Mouse (Mus musculus) skeletal muscle tissue, adult 2 months (tissue): ENCODE data around the gene Setd5.
A peak's percentile ranks its signal among the peaks of the same experiment; 100 is the strongest.

ENCODE experiments used
- DNase-seq: peaks from one replicate; pipeline ENCODE4 v3.0.0-alpha.2; 2012; ENCODE audit warnings: low read depth, low spot score

Gene Setd5

GRCm38 (mm10) chr6:113054552-113055107, 22.5 kb upstream of the Setd5 start:
- DNase-seq: no peak

- no peak for DNase-seq
These were observed 16.1 kb upstream of the Setd5 start for GRCm38 (mm10) chr6:113060892-113061563.

- no peak for DNase-seq
These were observed 14.9 kb upstream of the Setd5 start for GRCm38 (mm10) chr6:113062253-113062652.

DNA sequence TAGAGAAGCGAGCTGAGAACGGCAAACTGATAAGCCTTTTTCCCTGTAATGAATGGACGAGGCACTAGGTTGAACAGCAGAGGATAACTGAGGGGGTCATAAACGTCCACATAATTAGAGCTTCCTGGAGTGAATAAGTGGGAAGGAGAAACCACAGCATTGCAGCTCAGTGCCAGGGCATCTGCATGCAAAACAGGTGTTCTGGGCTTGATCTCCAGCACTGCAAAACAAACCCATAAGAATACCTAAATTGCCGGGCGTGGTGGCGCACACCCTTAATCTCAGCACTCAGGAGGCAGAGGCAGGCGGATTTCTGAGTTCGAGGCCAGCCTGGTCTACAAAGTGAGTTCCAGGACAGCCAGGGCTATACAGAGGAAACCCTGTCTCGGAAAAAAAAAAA, 13.8 kb upstream of the Setd5 start:
- DNase-seq: no peak

DNA sequence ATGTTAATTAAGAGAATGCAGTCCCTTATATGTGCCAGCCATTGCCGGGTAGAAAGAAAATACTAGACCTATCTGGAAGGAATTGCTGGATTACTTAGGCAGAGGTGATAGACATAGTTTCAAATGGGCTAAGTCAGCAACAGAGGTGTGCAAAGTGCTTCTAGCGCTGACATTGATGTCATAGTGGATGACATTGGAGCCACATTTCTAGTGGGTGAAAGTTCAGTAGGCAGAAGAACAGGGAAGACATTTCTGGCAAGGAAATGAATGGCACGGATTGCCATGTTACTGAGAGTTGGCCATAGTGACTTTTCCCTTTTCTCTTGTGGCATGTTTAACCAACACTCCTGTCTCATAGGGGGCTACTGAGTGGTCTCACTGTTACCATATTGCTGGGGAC, 12.0 kb upstream of the Setd5 start:
- no peak for DNase-seq

GRCm38 (mm10) chr6:113069154-113069553, 8.0 kb upstream of the Setd5 start:
- DNase-seq: no peak

DNA sequence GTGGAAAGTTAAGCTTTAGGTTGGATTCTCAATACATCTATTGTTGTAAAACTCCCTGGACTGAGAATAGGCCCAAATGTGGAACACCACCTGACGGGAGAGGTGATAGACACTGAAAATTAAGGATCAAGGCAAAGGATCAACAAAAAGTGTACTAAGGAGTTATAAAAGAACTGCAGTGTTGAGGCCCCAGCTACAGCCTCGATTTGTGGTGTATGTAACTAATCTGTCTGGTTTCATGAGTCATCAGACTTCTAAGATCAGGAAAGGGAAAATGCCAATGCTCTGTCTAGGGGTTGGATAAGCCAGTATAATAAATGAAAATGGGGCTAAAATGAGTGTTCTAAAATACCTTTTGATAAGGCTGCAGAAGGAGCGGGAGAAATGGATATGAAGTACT, 1.9 kb upstream of the Setd5 start:
- DNase-seq: no peak

DNA sequence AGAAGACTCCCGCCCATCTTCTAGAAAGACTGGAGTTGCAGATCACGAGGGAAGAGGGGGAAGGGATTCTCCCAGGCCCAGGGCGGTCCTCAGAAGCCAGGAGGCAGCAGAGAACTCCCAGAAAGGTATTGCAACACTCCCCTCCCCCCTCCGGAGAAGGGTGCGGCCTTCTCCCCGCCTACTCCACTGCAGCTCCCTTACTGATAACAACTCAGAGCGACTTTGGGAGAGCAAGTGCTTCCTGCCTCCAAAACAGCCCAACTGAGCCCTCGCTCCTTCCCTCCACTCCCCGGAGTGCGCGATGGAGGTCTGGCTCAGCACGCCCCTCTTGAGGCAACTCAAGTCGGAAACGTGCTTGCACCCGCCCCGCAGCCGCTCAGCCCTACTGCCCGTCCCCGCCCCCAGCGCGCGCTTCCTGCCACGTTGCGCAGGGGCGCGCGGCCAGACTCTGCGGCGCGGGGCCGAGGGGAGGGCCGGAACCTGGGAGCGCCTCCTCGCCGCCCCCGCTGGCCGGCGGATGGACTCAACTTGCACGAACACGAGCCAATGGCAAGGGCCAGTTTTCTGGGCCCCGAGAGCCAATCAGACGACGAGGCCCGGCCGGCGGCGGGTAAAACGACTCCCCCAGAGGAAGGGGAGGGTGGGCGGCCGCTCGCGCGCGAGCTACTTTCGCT, 1.0 kb upstream of the Setd5 start:
- peak; percentile 89 for DNase-seq

DNA sequence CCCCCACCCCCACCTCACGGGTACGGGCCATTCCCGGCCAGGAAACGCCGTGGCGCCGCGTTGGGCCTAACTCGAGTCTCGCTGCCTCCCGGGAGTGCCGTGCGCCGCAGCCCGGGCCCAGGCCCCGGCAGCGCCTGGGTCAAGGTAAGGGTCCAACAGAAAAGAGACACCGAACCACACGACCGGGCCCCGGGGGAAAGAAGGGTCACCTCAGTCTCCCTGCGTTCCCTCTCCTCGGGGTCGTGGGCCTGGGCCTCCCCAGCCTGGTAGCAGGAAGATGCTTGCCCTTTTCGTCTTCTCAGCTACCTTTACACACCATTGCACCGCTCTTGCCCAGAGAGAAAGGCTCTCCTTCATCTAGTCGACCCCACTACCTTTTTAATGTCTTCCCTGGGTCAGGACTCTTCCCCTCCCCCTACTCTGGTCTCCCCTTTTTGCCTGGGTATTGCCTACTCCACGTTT, 435 bp downstream of the Setd5 start:
- DNase-seq: no peak

DNA sequence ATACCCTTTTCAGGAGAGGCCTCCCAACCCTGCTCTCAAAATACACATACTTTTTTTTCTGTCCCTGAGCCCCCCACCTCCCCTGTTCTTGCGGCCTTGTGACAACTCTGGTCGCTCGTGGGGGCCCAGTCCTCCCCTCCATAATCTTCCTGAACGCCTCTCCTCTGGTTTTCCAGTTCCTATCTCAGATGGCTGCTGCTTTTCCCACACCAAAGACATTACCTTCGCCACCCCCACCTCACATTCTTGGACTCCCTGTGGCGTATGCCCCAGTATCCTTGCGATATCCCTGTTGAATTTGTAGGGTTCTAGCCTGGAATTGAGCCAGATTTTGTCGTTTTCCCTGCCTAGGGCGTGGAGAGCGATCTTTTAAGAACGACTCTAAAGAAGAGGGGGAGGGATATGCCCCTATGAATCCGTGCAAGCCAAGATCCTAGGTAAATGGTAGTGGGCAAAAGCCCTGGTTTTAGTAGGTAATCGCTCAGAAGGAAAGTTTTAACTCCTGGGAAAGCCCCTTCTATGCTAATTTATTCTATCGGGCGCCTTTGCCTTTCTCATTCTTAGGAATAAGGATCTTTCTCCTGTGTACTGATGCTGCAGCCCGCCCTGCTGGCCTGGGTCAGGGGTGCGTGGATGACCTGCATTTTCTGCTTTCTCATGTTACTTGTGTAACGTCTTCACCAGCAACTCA, 1.0 kb downstream of the Setd5 start:
- DNase-seq: no peak

DNA sequence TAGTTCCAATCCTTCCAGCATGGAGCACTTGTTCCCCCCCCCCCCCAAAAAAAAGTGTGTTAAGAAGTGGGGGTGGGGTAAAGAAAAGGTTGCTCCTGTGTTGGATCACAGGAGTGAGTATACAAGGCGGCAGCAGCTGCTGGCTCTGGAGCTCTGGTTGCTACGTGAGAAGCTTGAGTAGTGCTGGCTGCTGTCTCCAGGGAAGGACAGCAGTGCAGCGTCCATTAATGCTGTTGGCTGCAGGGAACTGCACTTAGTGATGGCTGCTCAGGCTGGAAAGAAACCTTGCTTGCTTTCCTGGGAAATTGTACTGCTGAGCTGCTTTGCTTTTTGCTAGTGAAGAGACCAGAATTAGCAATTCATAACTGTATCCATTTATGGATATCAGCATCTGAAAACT, 2.3 kb downstream of the Setd5 start:
- DNase-seq: peak; percentile 70

DNA sequence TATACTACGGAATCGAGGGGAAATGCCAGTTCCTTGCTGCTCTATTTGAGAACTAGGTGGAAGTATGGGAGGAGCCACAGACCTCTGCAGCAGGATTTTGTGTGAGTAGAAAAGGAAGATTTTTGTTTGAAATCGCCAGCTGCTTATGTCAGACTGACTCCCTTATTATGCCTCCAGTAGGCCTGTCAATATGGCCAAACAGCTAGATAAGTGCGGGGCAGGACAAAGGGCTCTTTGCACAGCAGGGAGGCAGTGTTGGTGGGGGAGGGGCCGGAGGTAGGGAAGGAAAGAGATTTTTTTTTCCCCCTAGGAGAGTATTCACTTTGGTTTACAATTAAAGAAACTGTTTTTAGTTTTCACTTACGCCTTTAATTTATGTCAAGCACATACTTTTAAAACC, 5.1 kb downstream of the Setd5 start:
- DNase-seq: no peak

GRCm38 (mm10) chr6:113084590-113084989, 7.4 kb downstream of the Setd5 start:
- no peak for DNase-seq

DNA sequence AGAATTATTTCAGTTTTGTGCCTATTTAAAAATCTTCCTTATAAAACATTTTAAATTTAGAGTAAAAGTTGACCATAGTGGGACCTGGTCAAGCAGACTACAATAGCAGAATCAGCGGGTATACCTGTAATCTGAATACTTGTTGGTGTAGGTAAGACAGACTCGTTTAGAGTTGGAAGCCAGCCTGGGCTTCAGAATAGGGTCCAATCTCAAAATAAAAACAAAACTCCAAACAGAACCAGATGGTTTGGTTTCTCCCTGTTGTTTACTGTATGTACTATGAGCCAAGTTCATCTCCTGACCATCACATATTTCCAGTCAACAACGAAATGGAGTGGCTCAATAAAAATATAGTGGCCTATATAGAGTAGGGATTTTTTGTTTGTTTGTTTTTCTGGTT, 16.0 kb downstream of the Setd5 start:
- DNase-seq: no peak

DNA sequence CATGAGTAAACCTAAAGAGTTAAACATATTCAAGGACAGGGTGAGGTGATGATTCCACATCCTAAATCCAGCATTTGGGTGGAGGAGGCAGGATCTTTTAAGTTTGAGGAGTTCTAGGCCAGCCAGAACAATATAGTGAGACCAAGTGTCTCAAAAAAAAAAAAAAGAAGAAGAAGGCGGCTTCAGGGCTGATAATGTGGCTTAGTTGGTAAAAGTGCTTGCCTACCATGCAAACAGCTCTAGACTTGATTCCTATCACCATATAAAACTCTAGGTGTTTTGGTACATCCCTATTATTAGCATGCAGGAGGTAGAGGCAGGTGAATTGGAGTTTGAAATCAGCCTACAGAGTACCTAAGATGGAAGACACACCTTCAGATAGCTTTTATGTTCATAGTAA, 18.4 kb downstream of the Setd5 start:
- no peak for DNase-seq

- no peak for DNase-seq
These were observed 20.5 kb downstream of the Setd5 start for GRCm38 (mm10) chr6:113097662-113098061.

DNA sequence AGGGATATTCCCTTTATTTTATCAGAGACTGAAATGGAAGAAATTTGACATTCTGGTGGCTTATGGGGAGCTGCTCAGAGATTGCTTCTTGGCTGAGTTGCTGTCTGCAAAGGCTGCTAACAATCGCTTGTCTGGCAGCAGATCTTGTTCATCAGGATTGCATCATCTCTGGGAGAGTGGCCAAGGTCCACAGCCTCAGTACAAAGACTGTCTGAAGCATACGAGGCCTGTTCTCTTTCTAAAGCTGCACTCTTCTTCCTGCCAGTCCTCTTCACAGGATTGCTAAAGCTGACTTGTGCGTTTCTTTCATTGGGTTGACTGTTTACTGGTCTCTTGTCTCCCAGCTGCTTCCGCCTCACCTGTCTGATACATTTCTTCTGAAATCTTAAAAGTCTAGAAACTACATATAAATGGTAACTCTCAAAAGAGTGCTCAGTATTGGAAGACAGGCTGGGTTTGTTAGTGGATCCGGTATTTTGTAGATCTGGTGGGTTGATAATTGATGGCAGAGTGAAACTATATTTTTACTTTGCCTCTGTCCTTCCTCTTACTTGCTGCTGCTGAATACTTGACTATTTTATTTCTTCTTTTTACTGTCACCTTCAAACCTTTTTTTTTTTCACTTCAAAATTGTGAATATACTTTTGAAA, 22.6 kb downstream of the Setd5 start:
- peak; percentile 92 for DNase-seq

DNA sequence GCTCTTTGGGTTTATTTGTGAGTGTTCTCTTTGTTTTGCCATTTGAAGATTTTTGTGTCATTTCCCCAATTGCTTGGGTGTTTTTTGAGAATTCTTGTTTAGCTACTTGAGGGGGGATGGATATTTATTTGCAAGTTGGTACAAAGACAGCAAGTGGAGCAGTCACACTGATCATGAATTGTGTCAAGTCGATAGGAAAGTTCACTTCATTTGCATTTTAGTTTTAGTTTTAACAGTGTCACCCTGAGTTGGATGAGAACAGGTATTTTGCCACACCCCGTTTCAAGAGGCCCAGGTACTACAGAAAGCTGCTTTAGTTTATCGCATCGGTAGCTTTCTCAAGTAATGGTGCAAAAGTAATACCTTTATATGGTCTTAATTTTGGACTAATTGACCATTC, 25.4 kb downstream of the Setd5 start:
- no peak for DNase-seq

DNA sequence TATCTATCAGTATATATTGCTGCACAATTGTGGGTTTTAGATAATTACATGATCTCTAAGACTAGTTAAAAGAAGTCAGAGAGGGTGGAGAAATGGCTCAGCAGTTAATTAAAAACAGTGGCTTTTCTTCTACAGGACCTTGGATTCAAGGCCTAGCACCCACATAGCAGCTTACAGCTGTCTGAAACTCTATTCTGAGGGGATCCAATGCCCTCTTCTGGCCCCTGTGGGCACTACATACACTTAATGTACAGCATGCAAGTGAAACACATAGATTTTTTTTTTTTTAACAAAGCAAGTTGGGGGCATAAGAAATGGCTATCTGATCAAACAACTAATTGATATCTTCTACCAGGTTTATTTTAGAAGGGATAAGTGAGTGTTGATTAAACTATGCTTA, 26.6 kb downstream of the Setd5 start:
- peak; percentile 15 for DNase-seq

DNA sequence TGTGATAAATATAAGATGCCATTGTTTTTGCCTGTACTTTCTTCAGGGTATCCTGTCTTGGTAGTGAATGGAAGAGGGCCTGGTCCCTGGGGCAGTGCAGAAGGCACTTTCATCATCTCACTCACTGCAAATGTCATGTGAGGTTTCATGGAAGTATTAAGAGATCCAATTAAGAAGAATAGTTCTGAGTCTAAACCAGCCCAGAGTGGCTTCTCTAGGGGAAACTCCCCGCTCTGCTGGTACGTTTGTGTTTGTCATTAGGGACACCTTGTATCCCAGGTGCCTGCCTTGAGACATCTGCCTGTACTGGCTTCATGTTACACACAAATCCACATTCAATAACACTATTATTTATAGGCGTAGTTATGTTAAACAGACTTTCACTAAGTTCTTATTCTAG, 32.2 kb downstream of the Setd5 start:
- DNase-seq: no peak

GRCm38 (mm10) chr6:113109956-113110355, 32.8 kb downstream of the Setd5 start:
- no peak for DNase-seq

DNA sequence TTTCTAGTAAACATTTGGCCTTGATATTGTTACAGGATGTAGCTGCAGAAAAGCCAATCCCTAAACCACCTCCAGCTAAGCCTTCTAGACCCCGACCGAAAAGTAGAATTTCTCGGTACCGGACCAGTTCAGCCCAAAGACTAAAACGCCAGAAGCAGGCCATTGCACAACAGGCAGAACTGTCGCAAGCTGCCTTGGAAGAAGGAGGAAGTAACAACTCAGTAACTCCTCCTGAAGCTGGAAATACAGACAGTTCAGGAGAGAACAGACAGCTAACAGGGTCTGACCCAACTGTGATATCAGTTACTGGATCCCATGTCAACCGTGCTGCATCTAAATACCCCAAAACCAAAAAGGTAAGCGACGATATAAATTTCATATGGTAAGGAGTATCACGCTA, 43.6 kb downstream of the Setd5 start:
- no peak for DNase-seq
